Mouse (Mus musculus): ENCODE measurements at regions not wholly inside any gene's neighbourhood (a gene's known extent, or its start where the extent isn't known, plus 50 kb on each side); places are given as distances from the start of the nearest gene placed in this dataset.
"Not testable (repeated sequence)": the region's sequence is repeated elsewhere in the genome, so short reads cannot be mapped to it uniquely, and the experiment has no call there.

- Histone ChIP-seq H3K27ac (ENCODE audit: low read depth, low read length) (no peak overlapping the region), H3K27me3 (ENCODE audit: insufficient read depth, low read length) (no peaks in the 10 kb centered on the region), H3K9ac (no peak overlapping the region), H3K36me3 (ENCODE audit: insufficient read depth) (no peaks in the 10 kb centered on the region), H3K4me3 (ENCODE audit: low read depth, low read length) (no peak overlapping the region), H3K9me3 (ENCODE audit: low read length) (no peaks in the 10 kb centered on the region), H3K4me1 (ENCODE audit: insufficient read depth) (no peaks in the 10 kb centered on the region), H3K4me2 (ENCODE audit: low read depth) (no peak overlapping the region)
- ATAC-seq (no peak), DNase-seq (no peak)
- 91% methylated on average over 7 of the region's 7 CpGs for WGBS
- TF ChIP-seq CTCF (IDR thresholded peaks at IDR 0.05; ENCODE audit: low read depth): no peak
Observed at GRCm38 (mm10) chr7:73688451-73688850, 51.7 kb upstream of the Fam174b start.

GRCm38 (mm10) chr7:73686245-73686644 lies 53.9 kb upstream of the Fam174b start:
- not testable (repeated sequence) for H3K9ac ChIP-seq; ATAC-seq; H3K4me2 ChIP-seq (ENCODE audit: low read depth); H3K27ac ChIP-seq (ENCODE audit: low read depth, low read length); H3K36me3 ChIP-seq (ENCODE audit: insufficient read depth); H3K4me3 ChIP-seq (ENCODE audit: low read depth, low read length); H3K4me1 ChIP-seq (ENCODE audit: insufficient read depth); H3K9me3 ChIP-seq (ENCODE audit: low read length); H3K27me3 ChIP-seq (ENCODE audit: insufficient read depth, low read length); DNase-seq
- WGBS: 94% methylated on average over 15 of the region's 17 CpGs

GRCm38 (mm10) chr7:73682756-73683155 lies 57.3 kb upstream of the Fam174b start:
- no peak for ATAC-seq
- WGBS: 31% methylated on average over 5 of the region's 5 CpGs
- Histone ChIP-seq H3K4me1 (ENCODE audit: insufficient read depth) (no peaks in the 10 kb centered on the region), H3K27ac (ENCODE audit: low read depth, low read length) (no peak overlapping the region), H3K4me2 (ENCODE audit: low read depth) (no peak overlapping the region), H3K9me3 (ENCODE audit: low read length) (no peaks in the 10 kb centered on the region), H3K36me3 (ENCODE audit: insufficient read depth) (no peaks in the 10 kb centered on the region), H3K4me3 (ENCODE audit: low read depth, low read length) (no peak overlapping the region), H3K9ac (no peak overlapping the region), H3K27me3 (ENCODE audit: insufficient read depth, low read length) (no peaks in the 10 kb centered on the region)
- no peak for TF ChIP-seq CTCF (IDR thresholded peaks at IDR 0.05; ENCODE audit: low read depth)
- peak; percentile 18 for DNase-seq

GRCm38 (mm10) chr7:73670598-73670997 lies 69.5 kb upstream of the Fam174b start:
- Histone ChIP-seq H3K4me2 (ENCODE audit: low read depth) (no peak overlapping the region), H3K27ac (ENCODE audit: low read depth, low read length) (no peak overlapping the region), H3K9ac (no peak overlapping the region), H3K4me1 (ENCODE audit: insufficient read depth) (no peaks in the 10 kb centered on the region), H3K27me3 (ENCODE audit: insufficient read depth, low read length) (no peaks in the 10 kb centered on the region), H3K36me3 (ENCODE audit: insufficient read depth) (no peaks in the 10 kb centered on the region), H3K9me3 (ENCODE audit: low read length) (no peaks in the 10 kb centered on the region), H3K4me3 (ENCODE audit: low read depth, low read length) (no peak overlapping the region)
- no peak for TF ChIP-seq CTCF (IDR thresholded peaks at IDR 0.05; ENCODE audit: low read depth)
- WGBS: 74% methylated on average over 4 of the region's 4 CpGs
- DNase-seq (no peak), ATAC-seq (no peak)

GRCm38 (mm10) chr7:73668791-73669190 lies 71.3 kb upstream of the Fam174b start:
- Histone ChIP-seq H3K9ac (no peak overlapping the region), H3K4me3 (ENCODE audit: low read depth, low read length) (no peak overlapping the region), H3K27me3 (ENCODE audit: insufficient read depth, low read length) (no peaks in the 10 kb centered on the region), H3K4me2 (ENCODE audit: low read depth) (no peak overlapping the region), H3K4me1 (ENCODE audit: insufficient read depth) (no peaks in the 10 kb centered on the region), H3K27ac (ENCODE audit: low read depth, low read length) (no peak overlapping the region), H3K9me3 (ENCODE audit: low read length) (no peaks in the 10 kb centered on the region), H3K36me3 (ENCODE audit: insufficient read depth) (no peaks in the 10 kb centered on the region)
- ATAC-seq (no peak), DNase-seq (no peak)
- no peak for TF ChIP-seq CTCF (IDR thresholded peaks at IDR 0.05; ENCODE audit: low read depth)
- WGBS: 69% methylated on average over 2 of the region's 2 CpGs

- H3K27ac ChIP-seq (ENCODE audit: low read depth, low read length): no peak overlapping the region
- TF ChIP-seq CTCF (IDR thresholded peaks at IDR 0.05; ENCODE audit: low read depth): no peak
- ATAC-seq (no peak), DNase-seq (no peak)
- H3K4me3 ChIP-seq (ENCODE audit: low read depth, low read length): no peak overlapping the region
- H3K4me1 ChIP-seq (ENCODE audit: insufficient read depth): no peaks in the 10 kb centered on the region
- WGBS: 63% methylated on average over 14 of the region's 14 CpGs
- H3K4me2 ChIP-seq (ENCODE audit: low read depth): no peak overlapping the region
- no peaks in the 10 kb centered on the region for H3K27me3 ChIP-seq (ENCODE audit: insufficient read depth, low read length)
- no peak overlapping the region for H3K9ac ChIP-seq
- no peaks in the 10 kb centered on the region for H3K36me3 ChIP-seq (ENCODE audit: insufficient read depth)
- H3K9me3 ChIP-seq (ENCODE audit: low read length): no peaks in the 10 kb centered on the region
Observed at GRCm38 (mm10) chr7:73666921-73667675, 73.0 kb upstream of the Fam174b start.

GRCm38 (mm10) chr7:73664962-73665361 lies 75.1 kb upstream of the Fam174b start:
- no peak for DNase-seq
- H3K36me3 ChIP-seq (ENCODE audit: insufficient read depth): no peaks in the 10 kb centered on the region
- no peak overlapping the region for H3K27ac ChIP-seq (ENCODE audit: low read depth, low read length)
- TF ChIP-seq CTCF (IDR thresholded peaks at IDR 0.05; ENCODE audit: low read depth): no peak
- no peaks in the 10 kb centered on the region for H3K27me3 ChIP-seq (ENCODE audit: insufficient read depth, low read length)
- no peaks in the 10 kb centered on the region for H3K9me3 ChIP-seq (ENCODE audit: low read length)
- no peaks in the 10 kb centered on the region for H3K4me1 ChIP-seq (ENCODE audit: insufficient read depth)
- H3K4me3 ChIP-seq (ENCODE audit: low read depth, low read length): no peak overlapping the region
- H3K9ac ChIP-seq: no peak overlapping the region
- WGBS: 62% methylated on average over 6 of the region's 6 CpGs
- ATAC-seq: no peak
- no peak overlapping the region for H3K4me2 ChIP-seq (ENCODE audit: low read depth)
